Mouse (Mus musculus) small intestine, adult 2 months (tissue): ENCODE measurements around the gene Eif2b1.

Experiments used
- CTCF ChIP-seq: fragments of 200-500 bp; IDR thresholded peaks from 2 replicates; pipeline ENCODE4 v1.5.1; 2012; ENCODE audit warnings: low read depth, mild to moderate bottlenecking, control low read depth, inconsistent platforms, low read length, moderate library complexity, mixed read lengths; ENCODE audit not compliant: insufficient replicate concordance, insufficient read length; ENCODE audit errors: extremely low read depth
- POLR2A ChIP-seq: fragments of 200-500 bp; IDR thresholded peaks from 2 replicates; pipeline ENCODE4 v1.6.1; 2012; ENCODE audit warnings: low read depth, mild to moderate bottlenecking, control low read depth, inconsistent platforms, low read length, moderate library complexity

- no peak for TF ChIP-seq CTCF
- TF ChIP-seq POLR2A, result no peak
Observed at GRCm38 (mm10) chr5:124524943-124525342, 54.0 kb downstream of the Eif2b1 start.
